Mouse (Mus musculus) ES-E14 (cell line): ENCODE measurements around the gene Fam107a. TPM values are rescaled to one million over a fixed set of nuclear protein-coding genes. Genes with fewer than 3 reads are reported as not detected.

Experiments
- DNase-seq: peaks from one replicate; pipeline ENCODE4 v3.0.0-alpha.2; 2013; ENCODE audit warnings: low read depth, low spot score
- H3K27ac ChIP-seq: 2 replicates; pipeline ENCODE4 v1.5.1; 2012; ENCODE audit warnings: low read depth, mild to moderate bottlenecking, low read length, moderate library complexity, mixed read lengths; ENCODE audit not compliant: poor library complexity, insufficient read depth, severe bottlenecking
- H3K36me3 ChIP-seq: 2 replicates; pipeline ENCODE4 v1.6.1; 2012; ENCODE audit warnings: mild to moderate bottlenecking, low read length, moderate library complexity, mixed read lengths; ENCODE audit not compliant: control insufficient read depth, poor library complexity, insufficient read depth, severe bottlenecking
- H3K4me1 ChIP-seq, 2 experiments: fragments of 150-350 bp in 1 of 2; sonication (generic) in 1 of 2; 2 replicates each; pipeline ENCODE4 v1.6.1; 2012; ENCODE audit warnings: low read length in 2 of 2, mild to moderate bottlenecking in 1 of 2, mixed read lengths in 1 of 2; ENCODE audit not compliant: control insufficient read depth in 2 of 2, insufficient read depth in 2 of 2, poor library complexity in 1 of 2
- H3K4me3 ChIP-seq, 2 experiments: fragments of 150-350 bp in 1 of 2; sonication (generic) in 1 of 2; 2 replicates each; pipeline ENCODE4 v1.5.1; 2012; ENCODE audit warnings: low read length in 2 of 2, low read depth in 1 of 2, mild to moderate bottlenecking in 1 of 2, mixed read lengths in 1 of 2; ENCODE audit not compliant: insufficient read depth in 1 of 2, poor library complexity in 1 of 2, severe bottlenecking in 1 of 2
- H3K9ac ChIP-seq: 2 replicates; pipeline ENCODE4 v1.6.1; 2012; ENCODE audit warnings: low read depth, mild to moderate bottlenecking, low read length, mixed read lengths; ENCODE audit not compliant: poor library complexity, insufficient read depth, severe bottlenecking
- H3K9me3 ChIP-seq: fragments of 150-350 bp; sonication (generic); 2 replicates; pipeline ENCODE4 v1.6.1; 2012; ENCODE audit warnings: low read depth, mild to moderate bottlenecking, low read length; ENCODE audit not compliant: control insufficient read depth, insufficient read depth
- CHD2 ChIP-seq: IDR thresholded peaks from 2 replicates; pipeline ENCODE4 v1.6.1; 2014; ENCODE audit warnings: mild to moderate bottlenecking, low read depth, low read length, inconsistent platforms
- HCFC1 ChIP-seq: IDR thresholded peaks from 2 replicates; pipeline ENCODE4 v1.6.1; 2012; ENCODE audit warnings: low read length, inconsistent platforms, borderline replicate concordance; ENCODE audit not compliant: insufficient read depth
- MAFK ChIP-seq: IDR thresholded peaks from 2 replicates; pipeline ENCODE4 v1.6.1; 2014; ENCODE audit warnings: mild to moderate bottlenecking, low read depth, low read length, inconsistent platforms; ENCODE audit not compliant: insufficient read depth
- ZC3H11A ChIP-seq: IDR thresholded peaks from 2 replicates; pipeline ENCODE4 v1.6.1; 2012; ENCODE audit warnings: low read depth, mild to moderate bottlenecking, inconsistent platforms, low read length, borderline replicate concordance
- ZNF384 ChIP-seq: IDR thresholded peaks from 2 replicates; pipeline ENCODE4 v1.6.1; 2012; ENCODE audit warnings: low read depth, low read length, inconsistent platforms
- in situ Hi-C, 2 experiments: fragments of 600-800 bp; cut with MboI; formaldehyde crosslinking; loops; one replicate each; pipeline ENCODE4 v1.15.1; 2025; ENCODE audit warnings: low sequenced_read_pairs in 2 of 2, inconsistent platforms in 1 of 2; ENCODE audit not compliant: unreplicated experiment in 2 of 2
- total RNA-seq: library from RNA; depleted of rRNA; stranded (reverse); fragments of 300-350 nt; gene quantifications from 2 replicates; pipeline ENCODE4 v1.2.3, GENCODE M21; 2012; rRNA removed

Gene Fam107a
- 0.11 and 0.27 TPM in 2 replicates for total RNA-seq

GRCm38 (mm10) chr14:8317194-8318097 lies at the start of gene Fam107a:
Gene Fam107a (minus strand): TSS chr14:8318023.
- in situ Hi-C loops = loop anchor here in 1 of 2 experiments (10.0 kb wide), 1 partner anchor 223 kb away; the partner anchor contains the start of gene Pxk
- H3K27ac ChIP-seq = no peak within 1 kb of the TSS
- no peaks in the 10 kb centered on the region for H3K9me3 ChIP-seq
- H3K36me3 ChIP-seq = no peaks in the 10 kb centered on the region
- peaks cover 0 to 8% of the 10 kb centered on the region in 2 experiments for H3K4me1 ChIP-seq
- H3K9ac ChIP-seq = no peak within 1 kb of the TSS
- peak within 1 kb of the TSS; percentile 34 to 61; a peak in 3 of 4 replicates for H3K4me3 ChIP-seq
- TF ChIP-seq ZNF384 (no peak), CHD2 (no peak), HCFC1 (no peak), MAFK (no peak), ZC3H11A (no peak)
- no peak for DNase-seq

- Histone ChIP-seq H3K9ac (no peak overlapping the region), H3K27ac (no peak overlapping the region), H3K4me3 (no peak overlapping the region), H3K9me3 (no peaks in the 10 kb centered on the region), H3K36me3 (no peaks in the 10 kb centered on the region), H3K4me1 (peaks cover 2 to 8% of the 10 kb centered on the region in 2 experiments; a peak in 2 of 4 replicates)
- in situ Hi-C loops = loop anchor here in 1 of 2 experiments (10.0 to 25.0 kb wide), 4 partner anchors 58 to 695 kb away; no protein-coding TSS in a partner anchor
- no peak for DNase-seq
- TF ChIP-seq ZNF384 (no peak), CHD2 (no peak), ZC3H11A (no peak), HCFC1 (no peak), MAFK (no peak)
Observed at GRCm38 (mm10) chr14:8367121-8367520, 49.3 kb upstream of the Fam107a start.

GRCm38 (mm10) chr14:8365833-8366232 lies 48.0 kb upstream of the Fam107a start:
- Histone ChIP-seq H3K4me3 (no peak overlapping the region), H3K4me1 (peaks cover 2 to 8% of the 10 kb centered on the region in 2 experiments; a peak in 2 of 4 replicates), H3K9me3 (no peaks in the 10 kb centered on the region), H3K27ac (no peak overlapping the region), H3K36me3 (no peaks in the 10 kb centered on the region), H3K9ac (no peak overlapping the region)
- in situ Hi-C loops = loop anchor here in 1 of 2 experiments (10.0 to 25.0 kb wide), 4 partner anchors 59 to 696 kb away; no protein-coding TSS in a partner anchor
- no peak for DNase-seq
- TF ChIP-seq MAFK (no peak), HCFC1 (no peak), ZC3H11A (no peak), ZNF384 (no peak), CHD2 (no peak)

GRCm38 (mm10) chr14:8356836-8357235 lies 39.0 kb upstream of the Fam107a start:
- DNase-seq = no peak
- Histone ChIP-seq H3K9ac (no peak overlapping the region), H3K4me1 (0 out of 4 replicates have a peak, but pooled peaks cover 0 to 10% of the 10 kb centered on the region in 2 experiments), H3K27ac (no peak overlapping the region), H3K4me3 (no peak overlapping the region), H3K36me3 (no peaks in the 10 kb centered on the region), H3K9me3 (no peaks in the 10 kb centered on the region)
- TF ChIP-seq ZC3H11A = no peak
- no peak for TF ChIP-seq MAFK
- no peak for TF ChIP-seq CHD2
- TF ChIP-seq ZNF384 = no peak
- TF ChIP-seq HCFC1 = no peak
- in situ Hi-C loops = loop anchor here in 1 of 2 experiments (25.0 kb wide), 3 partner anchors 255 to 705 kb away; no protein-coding TSS in a partner anchor
